Mouse (Mus musculus): ENCODE results near the gene Wipf2.
A peak's percentile ranks its signal among the peaks of the same experiment; 100 is the strongest.

Wipf2 gene

DNA sequence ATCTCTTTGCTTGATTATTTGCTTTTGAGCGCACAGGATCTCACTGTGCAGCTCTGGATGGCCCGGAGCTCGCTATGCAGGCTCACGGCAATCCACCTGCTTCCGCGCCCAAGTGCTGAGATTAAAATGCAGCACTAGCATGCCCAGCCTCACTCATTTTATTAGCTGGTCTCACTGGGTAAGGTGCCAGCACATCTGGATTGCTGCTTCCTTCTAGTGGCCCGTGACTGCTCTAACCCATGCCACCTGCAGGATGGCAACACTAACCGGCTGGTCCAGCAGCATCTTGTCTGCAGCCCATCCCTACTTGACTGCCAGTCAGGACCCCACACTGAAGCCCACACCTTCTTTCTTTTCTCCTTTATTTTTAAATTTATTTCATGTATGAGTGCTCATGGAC lies 9.3 kb upstream of the Wipf2 start:
- no peak for DNase-seq (ENCODE audit: low spot score in 2 of 2)

DNA sequence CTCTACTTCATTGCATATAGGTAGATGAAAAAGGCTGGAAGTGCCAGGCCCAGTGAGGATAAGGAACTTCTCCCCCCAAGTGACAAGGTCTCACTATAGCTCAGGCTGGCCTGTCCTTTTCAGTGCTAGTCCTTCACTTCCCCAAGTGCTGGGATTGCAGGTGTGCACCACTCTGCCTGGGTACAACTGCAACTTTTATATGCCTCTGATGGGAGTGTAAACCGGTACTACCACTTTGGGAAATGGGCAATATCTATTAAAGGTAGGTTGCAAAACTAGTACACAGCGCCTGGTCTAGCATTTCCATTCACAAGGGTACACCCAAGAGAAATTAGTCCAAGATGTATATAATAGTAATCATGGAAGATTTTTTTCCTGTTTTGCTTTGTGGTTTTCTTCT lies 8.8 kb upstream of the Wipf2 start:
- DNase-seq (ENCODE audit: low spot score in 2 of 2), result no peak

- DNase-seq (ENCODE audit: low spot score in 2 of 2), result peak; percentile 72 to 86
Measured at GRCm38 (mm10) chr11:98858759-98859731, 4.4 kb upstream of the Wipf2 start.

- peak; percentile 26 to 54 for DNase-seq (ENCODE audit: low spot score in 2 of 2)
Measured at GRCm38 (mm10) chr11:98863751-98864429, 452 bp downstream of the Wipf2 start.

DNA sequence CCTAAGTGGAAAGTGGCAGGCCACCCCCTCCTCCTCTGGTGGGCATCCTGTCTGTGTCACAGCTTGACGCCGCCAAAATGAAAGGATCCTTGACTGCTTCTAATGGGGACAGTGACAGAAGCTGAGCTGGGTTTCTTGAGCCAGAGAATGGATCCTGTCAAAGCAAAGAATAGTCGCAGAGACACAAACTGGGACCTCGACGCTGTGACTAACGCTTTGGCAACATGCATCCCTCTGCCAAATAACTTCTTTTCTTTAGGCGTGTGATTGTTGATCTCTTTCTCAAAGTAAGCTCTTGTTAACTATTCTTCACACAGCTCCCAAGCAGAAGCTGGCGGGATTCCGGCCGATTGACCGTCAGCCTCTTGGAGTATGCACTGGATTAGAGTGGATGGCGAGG lies 3.9 kb downstream of the Wipf2 start:
- DNase-seq (ENCODE audit: low spot score in 2 of 2), result no peak

DNA sequence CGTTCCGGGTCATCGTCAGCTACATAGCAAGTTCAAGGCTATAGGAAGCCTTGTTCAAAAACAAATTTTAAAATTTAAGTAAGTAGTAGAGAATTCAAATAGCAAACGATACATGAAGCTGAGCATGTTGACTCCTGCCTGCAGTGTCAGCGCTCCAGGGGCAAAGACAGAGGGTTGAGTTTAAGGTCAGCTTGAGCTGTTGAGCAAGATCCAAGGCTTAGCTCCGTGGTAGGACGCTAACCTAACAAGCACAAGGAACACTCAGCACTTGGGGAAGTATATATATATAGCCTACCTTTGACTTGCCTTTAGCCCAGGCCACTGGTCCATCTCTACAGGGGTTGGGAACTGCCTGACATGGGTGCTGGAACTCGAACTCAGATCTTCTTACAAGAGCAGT lies 6.5 kb downstream of the Wipf2 start:
- no peak for DNase-seq (ENCODE audit: low spot score in 2 of 2)

DNA sequence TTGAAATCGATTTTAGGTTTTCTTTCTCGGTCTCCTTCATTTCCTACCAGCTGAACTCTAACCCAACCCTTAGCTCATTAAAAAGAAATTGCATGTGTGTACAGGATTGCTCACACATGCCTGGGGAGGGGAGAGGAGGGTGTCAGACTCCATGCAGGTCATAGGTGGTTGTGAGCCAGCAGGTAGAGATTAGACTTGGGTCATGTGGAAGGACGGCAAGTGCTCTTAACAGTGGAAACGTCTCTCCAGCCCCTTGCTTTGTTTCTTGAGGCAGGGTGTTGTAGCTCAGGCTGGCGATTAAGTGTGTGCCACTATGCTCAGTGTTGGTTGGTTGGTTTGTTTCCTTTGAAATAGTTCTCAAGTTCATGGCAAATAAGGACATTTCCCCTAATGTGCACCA lies 7.4 kb downstream of the Wipf2 start:
- no peak for DNase-seq (ENCODE audit: low spot score in 2 of 2)

DNA sequence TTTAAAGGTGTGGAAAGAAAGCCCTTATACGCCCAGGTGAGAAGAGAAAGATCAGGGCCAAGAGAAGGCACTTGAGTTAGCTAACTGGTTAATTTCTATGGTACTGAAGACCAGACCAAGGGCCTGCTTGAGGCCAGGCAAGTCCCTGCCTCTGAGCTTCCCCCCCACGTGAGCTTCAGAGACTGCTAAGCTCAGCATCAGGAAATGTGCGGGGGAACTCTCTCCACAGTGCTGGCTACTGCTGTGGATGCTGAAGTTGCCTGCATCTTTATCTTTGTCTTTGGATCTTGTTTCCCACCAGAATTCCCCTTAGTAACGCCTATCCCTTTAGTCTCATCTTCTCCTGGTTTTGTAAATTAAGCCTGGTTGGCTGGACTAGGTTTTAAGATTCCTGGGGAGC lies 8.0 kb downstream of the Wipf2 start:
- no peak for DNase-seq (ENCODE audit: low spot score in 2 of 2)

- DNase-seq (ENCODE audit: low spot score in 2 of 2), result no peak
Measured at GRCm38 (mm10) chr11:98872040-98872439, 8.6 kb downstream of the Wipf2 start.

DNA sequence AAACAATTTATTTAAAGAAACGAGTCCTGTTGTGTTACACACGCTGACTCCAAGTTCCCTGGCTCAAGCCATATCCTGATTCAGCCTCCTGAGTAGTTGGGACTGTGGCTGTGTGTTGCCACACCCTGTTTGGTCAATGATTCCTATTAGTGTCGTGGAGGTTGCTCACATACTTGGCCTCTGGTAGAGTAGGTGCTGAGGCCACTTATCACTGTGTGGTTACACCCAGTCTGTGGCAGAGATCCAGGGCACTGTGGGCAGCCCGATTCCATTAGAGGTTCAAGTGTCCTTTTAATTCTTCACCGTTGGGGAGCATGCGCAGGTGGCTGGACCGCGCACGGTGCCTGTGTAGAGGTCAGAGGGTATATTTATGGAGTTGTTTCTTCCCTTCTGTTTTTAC lies 10.5 kb downstream of the Wipf2 start:
- no peak for DNase-seq (ENCODE audit: low spot score in 2 of 2)

GRCm38 (mm10) chr11:98877001-98877400 lies 13.6 kb downstream of the Wipf2 start:
- no peak for DNase-seq (ENCODE audit: low spot score in 2 of 2)

- no peak for DNase-seq (ENCODE audit: low spot score in 2 of 2)
Measured at GRCm38 (mm10) chr11:98887703-98888102, 24.3 kb downstream of the Wipf2 start.

DNA sequence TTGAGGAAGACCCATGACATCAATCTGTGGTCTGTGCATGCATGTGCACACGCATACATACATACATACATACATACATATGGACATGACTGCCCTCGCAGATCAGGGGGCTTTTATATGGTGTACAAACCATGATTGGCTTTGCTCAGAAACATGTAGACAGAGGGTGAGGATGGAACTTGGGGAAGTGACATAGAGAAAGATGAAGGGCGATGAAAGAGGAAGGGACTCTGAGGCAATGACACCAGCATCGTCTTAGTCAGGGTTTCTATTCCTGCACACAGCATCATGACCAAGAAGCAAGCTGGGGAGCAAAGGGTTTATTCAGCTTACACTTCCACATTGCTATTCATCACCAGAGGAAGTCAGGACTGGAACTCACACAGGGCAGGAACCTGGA lies 25.6 kb downstream of the Wipf2 start:
- no peak for DNase-seq (ENCODE audit: low spot score in 2 of 2)

GRCm38 (mm10) chr11:98889977-98890376 lies 26.5 kb downstream of the Wipf2 start:
- no peak for DNase-seq (ENCODE audit: low spot score in 2 of 2)

DNA sequence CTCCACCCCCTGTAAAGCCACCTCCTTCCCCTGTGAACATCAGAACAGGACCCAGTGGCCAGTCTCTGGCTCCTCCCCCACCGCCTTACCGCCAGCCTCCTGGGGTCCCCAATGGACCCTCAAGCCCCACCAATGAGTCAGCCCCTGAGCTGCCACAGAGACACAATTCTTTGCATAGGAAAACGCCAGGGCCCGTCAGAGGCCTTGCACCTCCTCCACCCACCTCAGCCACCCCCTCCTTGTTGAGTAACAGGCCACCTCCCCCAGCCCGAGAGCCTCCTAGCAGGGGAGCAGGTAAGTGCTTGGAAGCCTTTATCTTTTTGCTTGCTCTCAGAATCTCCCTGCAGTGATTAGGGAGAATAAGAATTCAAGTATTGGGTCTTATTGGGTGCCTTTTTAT lies 29.0 kb downstream of the Wipf2 start:
- DNase-seq (ENCODE audit: low spot score in 2 of 2), result no peak

- DNase-seq (ENCODE audit: low spot score in 2 of 2), result no peak
Measured at GRCm38 (mm10) chr11:98900529-98901125, 37.2 kb downstream of the Wipf2 start.

- no peak for DNase-seq (ENCODE audit: low spot score in 2 of 2)
Measured at GRCm38 (mm10) chr11:98902621-98903245, 39.3 kb downstream of the Wipf2 start.

- no peak for DNase-seq (ENCODE audit: low spot score in 2 of 2)
Measured at GRCm38 (mm10) chr11:98904577-98904976, 41.1 kb downstream of the Wipf2 start.

- DNase-seq (ENCODE audit: low spot score in 2 of 2), result peak in 1 of 2 experiments; percentile 65
Measured at GRCm38 (mm10) chr11:98905033-98905432, 41.6 kb downstream of the Wipf2 start.

- no peak for DNase-seq (ENCODE audit: low spot score in 2 of 2)
Measured at GRCm38 (mm10) chr11:98905583-98905982, 42.1 kb downstream of the Wipf2 start.

- DNase-seq (ENCODE audit: low spot score in 2 of 2), result no peak
Measured at GRCm38 (mm10) chr11:98907063-98907436, 43.6 kb downstream of the Wipf2 start.
